Mouse (Mus musculus) kidney, postnatal 0 days (tissue): Measurements from ENCODE around the gene Olfr1278. TPM values are rescaled to one million over a fixed set of nuclear protein-coding genes. Genes with fewer than 3 reads are reported as not detected.

Experiments
- ATAC-seq: fragments of 200-750 bp; cut with Nextera tagmentation; replicated peaks from 2 replicates; pipeline ENCODE4 v1.8.0; 2017; ENCODE audit warnings: low read depth, moderate number of reproducible peaks, moderate TSS enrichment, moderate library complexity; ENCODE audit not compliant: low FRiP score
- DNase-seq: peaks from one replicate; pipeline ENCODE4 v3.0.0-alpha.2; 2016; ENCODE audit warnings: low spot score
- H3K27ac ChIP-seq: fragments of 300-500 bp; sonication (generic); 2 replicates; pipeline ENCODE4 v1.5.1; 2014; ENCODE audit warnings: mild to moderate bottlenecking
- H3K27me3 ChIP-seq: fragments of 300-500 bp; sonication (generic); 2 replicates; pipeline ENCODE4 v1.6.1; 2014; ENCODE audit warnings: low read length, mixed read lengths; ENCODE audit not compliant: insufficient read depth
- H3K36me3 ChIP-seq: fragments of 300-500 bp; sonication (generic); 2 replicates; pipeline ENCODE4 v1.6.1; 2014; ENCODE audit warnings: low read length, mixed read lengths; ENCODE audit not compliant: insufficient read depth
- H3K4me1 ChIP-seq: fragments of 300-500 bp; sonication (generic); replicated peaks from 2 replicates; pipeline ENCODE4 v1.6.1; 2014; ENCODE audit warnings: antibody characterized with exemption, low read length, mixed read lengths; ENCODE audit not compliant: insufficient read depth
- H3K4me2 ChIP-seq: fragments of 300-500 bp; sonication (generic); 2 replicates; pipeline ENCODE4 v1.6.1; 2014; ENCODE audit warnings: mild to moderate bottlenecking, low read length, moderate library complexity, mixed read lengths
- H3K4me3 ChIP-seq: fragments of 300-500 bp; sonication (generic); replicated peaks from 2 replicates; pipeline ENCODE4 v1.5.1; 2014; ENCODE audit warnings: low read depth, low read length
- H3K9ac ChIP-seq: fragments of 300-500 bp; sonication (generic); 2 replicates; pipeline ENCODE4 v1.6.1; 2014; ENCODE audit warnings: low read depth, low read length
- H3K9me3 ChIP-seq: fragments of 300-500 bp; sonication (generic); replicated peaks from 2 replicates; pipeline ENCODE4 v1.6.1; 2016; ENCODE audit warnings: low read length, inconsistent platforms, mixed read lengths
- CTCF ChIP-seq: IDR thresholded peaks from 2 replicates; pipeline ENCODE4 v1.5.1; 2016; ENCODE audit warnings: antibody characterized with exemption, low read depth, mild to moderate bottlenecking, moderate library complexity
- WGBS: fragments of 180-500 bp; shearing (Covaris S2); extraction: QIAGEN DNeasy Blood & Tissue Kit; methylation state at CpG from one replicate; pipeline ENCODE4 v1.1.7; 2014; 5-methylcytosine and 5-hydroxymethylcytosine counted together
- polyA plus RNA-seq: library from polyadenylated mRNA; unstranded; fragments of >200 nt; fragmentation: Nextera tagmentation; extraction: Ambion mirVana; gene quantifications from 2 replicates; pipeline ENCODE4 v1.2.1, GENCODE M21; 2015

Olfr1278 gene
- polyA plus RNA-seq, 1 experiment from 2014 or later: not detected

GRCm38 (mm10) chr2:111335976-111336375 is 46.0 kb downstream of the Olfr1278 start, which contains the start of gene Olfr1282:
Gene Olfr1282 (minus strand): TSS chr2:111336076.
- H3K27ac ChIP-seq: no peak within 1 kb of the TSS
- ATAC-seq: no peak

More at GRCm38 (mm10) chr2:111335976-111336375, 46.0 kb downstream of the Olfr1278 start, which contains the start of gene Olfr1282:
- 74% methylated on average over 2 of the region's 2 CpGs for WGBS
- Histone ChIP-seq H3K4me2 (no peak within 1 kb of the TSS), H3K9ac (no peak within 1 kb of the TSS), H3K27me3 (no peaks in the 10 kb centered on the region), H3K36me3 (no peaks in the 10 kb centered on the region), H3K9me3 (no peaks in the 10 kb centered on the region), H3K4me1 (no peaks in the 10 kb centered on the region), H3K4me3 (no peak within 1 kb of the TSS)
- no peak for DNase-seq
- TF ChIP-seq CTCF: no peak

Other genes with a start within 250 kb of the Olfr1278 start
- gene Gm13941, start 184.2 kb upstream of the Olfr1278 start, polyA plus RNA-seq: not detected in 2 replicates
- gene Gm15130, start 137.2 kb upstream of the Olfr1278 start, polyA plus RNA-seq: not detected in 2 replicates
- gene 4930430A15Rik, start 60.5 kb upstream of the Olfr1278 start, polyA plus RNA-seq: not detected in 2 replicates
- gene Olfr1275, start 54.9 kb upstream of the Olfr1278 start, polyA plus RNA-seq: not detected in 2 replicates
- gene Olfr1276, start 35.6 kb upstream of the Olfr1278 start, polyA plus RNA-seq: not detected in 2 replicates
- not detected in 2 replicates for gene Olfr1277, start 16.0 kb upstream of the Olfr1278 start, polyA plus RNA-seq
- not detected in 2 replicates for gene Olfr1279, start 10.5 kb downstream of the Olfr1278 start, polyA plus RNA-seq
- gene Olfr1280, start 23.9 kb downstream of the Olfr1278 start, polyA plus RNA-seq: not detected in 2 replicates
- gene Olfr1281, start 36.4 kb downstream of the Olfr1278 start, polyA plus RNA-seq: not detected in 2 replicates
- not detected in 2 replicates for gene Olfr1282, start 45.9 kb downstream of the Olfr1278 start, polyA plus RNA-seq
- gene Olfr1283, start 76.7 kb downstream of the Olfr1278 start, polyA plus RNA-seq: not detected in 2 replicates
- not detected in 2 replicates for gene Olfr1284, start 85.4 kb downstream of the Olfr1278 start, polyA plus RNA-seq
- not detected in 2 replicates for gene Olfr1286, start 133.0 kb downstream of the Olfr1278 start, polyA plus RNA-seq
- not detected in 2 replicates for gene Olfr1287, start 159.0 kb downstream of the Olfr1278 start, polyA plus RNA-seq
- gene Olfr1288, start 184.0 kb downstream of the Olfr1278 start, polyA plus RNA-seq: not detected in 2 replicates
- not detected in 2 replicates for gene Olfr1289, start 190.7 kb downstream of the Olfr1278 start, polyA plus RNA-seq
- gene Olfr1290, start 203.7 kb downstream of the Olfr1278 start, polyA plus RNA-seq: not detected in 2 replicates
- gene Olfr1291-ps1, start 207.0 kb downstream of the Olfr1278 start, polyA plus RNA-seq: not detected in 2 replicates
- gene Olfr1293-ps, start 235.1 kb downstream of the Olfr1278 start, polyA plus RNA-seq: not detected in 2 replicates